ENCODE assay signal across 18 mouse cellular contexts in genomic region chr3:86804265-86804664, GRCm38 (mm10).
DNase-seq lines count a peak whose midpoint lies in the region; ATAC-seq lines count a peak whose summit lies in the region.
"Had no signal": no experiment of that assay in that cellular context is flagged by ENCODE, and none has a peak within 500 bp of the region (broad histone marks: within the 10 kb centered on the region; RNA-seq: fewer than 3 reads in every experiment).

No protein-coding gene starts in this region.

- peak; percentile 90 for ATAC-seq in frontal cortex, adult (ENCODE audit: low TSS enrichment)

- intact Hi-C loops in left cerebral cortex, postnatal 14 days (cut with DNase I): no loop called here

- peak overlapping the region; percentile 65; the same call in 1 of the 2 replicates for H3K27ac ChIP-seq in brown adipose tissue, adult 24 weeks (replicated peaks; ENCODE audit: low read depth, low read length)
- H3K27ac ChIP-seq: hindbrain, embryonic 12.5 days; neural tube, embryonic 13.5 days; stomach, embryonic 15.5 days had no signal

- H3K4me1 ChIP-seq in brown adipose tissue, adult 24 weeks (ENCODE audit: control insufficient read depth, insufficient read depth, insufficient read length, low read length): peaks cover 7% of the 10 kb centered on the region; the same call in 1 of the 2 replicates
- H3K4me1 ChIP-seq: stomach, embryonic 15.5 days had no signal

- H3K4me3 ChIP-seq in brown adipose tissue, adult 24 weeks (ENCODE audit: insufficient read depth, low read depth, low read length): no peak overlapping the region
- H3K4me3 ChIP-seq: hindbrain, embryonic 12.5 days; limb, embryonic 10.5 days; neural tube, embryonic 13.5 days; stomach, embryonic 15.5 days had no signal

- no peak for DNase-seq in frontal cortex, postnatal 14 days (ENCODE audit: low spot score in 2 of 2)
- DNase-seq in layer of hippocampus, adult 11-12 months (ENCODE audit: low spot score): peak; percentile 69
- DNase-seq in layer of hippocampus, postnatal 25 days (ENCODE audit: extremely low spot score in 1 of 2, low spot score in 1 of 2): no peak
- DNase-seq in left cerebral cortex, postnatal 14 days (ENCODE audit: low spot score in 2 of 2): peak; percentile 61 to 70
- no peak for DNase-seq in adrenal gland, adult 2 months
- DNase-seq in thymus, adult 18-20 months: no peak
- DNase-seq: cerebellum, adult 8-10 months; kidney, adult 11 months; kidney, postnatal 14 days; lung, adult 2 months; lung, postnatal 36 days; spleen, adult 18-20 months had no signal

Comparison
In these comparisons a context has a peak if more than half of its experiments do, and no peak if none do; other contexts are left out.
1. DNase-seq: peak in layer of hippocampus, adult 11-12 months (single experiment) and left cerebral cortex, postnatal 14 days (2 of 2); none in frontal cortex, postnatal 14 days (0 of 2), layer of hippocampus, postnatal 25 days (0 of 2), adrenal gland, adult 2 months (single experiment) and thymus, adult 18-20 months (0 of 2).